Mouse (Mus musculus): Measurements from ENCODE around the gene Hist1h2af.

DNA sequence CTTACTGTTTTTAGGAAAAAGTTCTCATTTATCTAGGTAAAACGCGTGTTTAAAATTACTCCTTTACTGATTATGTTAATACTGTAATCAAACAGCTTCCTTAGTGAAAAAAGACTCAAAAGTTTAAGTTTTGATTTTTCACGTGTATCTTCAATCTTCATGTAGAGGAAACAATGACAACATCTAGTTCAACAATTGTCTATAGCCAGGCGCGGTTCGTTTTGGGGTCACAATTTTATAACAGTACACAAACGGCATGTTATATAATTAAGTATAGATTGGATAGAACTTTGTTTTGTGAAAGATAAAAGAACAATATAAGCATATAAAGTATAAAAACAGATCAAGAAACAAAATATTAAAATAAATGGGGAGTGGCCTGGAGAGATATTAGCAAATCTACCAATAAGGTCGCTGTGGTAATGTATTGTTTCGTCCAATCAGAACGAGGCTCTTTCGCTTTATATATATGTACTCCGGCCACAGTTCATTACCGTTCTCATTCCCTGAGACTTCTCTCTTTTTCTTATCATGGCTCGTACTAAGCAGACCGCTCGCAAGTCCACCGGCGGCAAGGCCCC is 41.7 kb downstream of the Hist1h2af start, which contains the start of gene Hist1h3d:
- TF ChIP-seq CTCF (IDR thresholded peaks at IDR 0.05; ENCODE audit: borderline replicate concordance, control insufficient read depth, extremely low read depth, insufficient read depth, low read length, poor library complexity) (no peak), POLR2A (IDR thresholded peaks at IDR 0.05; ENCODE audit: control insufficient read depth, extremely low read depth, insufficient read depth, low read length, poor library complexity) (no peak)
